Mouse (Mus musculus): ENCODE results near the gene Dhrs13. TPM values are rescaled to one million over a fixed set of nuclear protein-coding genes. Genes with fewer than 3 reads are reported as not detected.

Dhrs13 gene
- total RNA-seq (2012; rRNA removed) (37.7 and 39.0 TPM in 2 replicates), total RNA-seq (2014; rRNA removed) (33.6 and 33.7 TPM in 2 replicates), polyA plus RNA-seq (2012; ENCODE audit: insufficient read length, low read depth) (20.9 and 21.6 TPM in 2 replicates)

GRCm38 (mm10) chr11:78031947-78032808, at the start of gene Dhrs13:
Dhrs13 (plus strand) TSS chr11:78032280.
- dilution Hi-C loops (cut with MboI; ENCODE audit: extremely low pct_ligation_motif_present, extremely low pct_unique_long_range_greater_than_20kb, low sequenced_read_pairs) = no loop called here
- Histone ChIP-seq H3K36me3 (replicated peaks in 1 of 2; ENCODE audit: control insufficient read depth in 1 of 2, insufficient read depth in 1 of 2, low read length in 1 of 2) (peaks cover 29 to 59% of the 10 kb centered on the region in 2 experiments), H3K9me3 (replicated peaks; ENCODE audit: low read length) (no peaks in the 10 kb centered on the region), H3K27ac (ENCODE audit: insufficient read depth, low read depth) (peak within 1 kb of the TSS; percentile 53; the same call in 1 of the 2 replicates), H3K4me2 (ENCODE audit: insufficient read depth, low read depth, poor library complexity, severe bottlenecking) (peak within 1 kb of the TSS; percentile 86), H3K9ac (ENCODE audit: insufficient read depth, low read depth) (peak within 1 kb of the TSS; percentile 80), H3K27me3 (replicated peaks) (no peaks in the 10 kb centered on the region), H3K4me1 (ENCODE audit: control insufficient read depth in 1 of 2, insufficient read depth in 2 of 2) (peaks cover 15 to 47% of the 10 kb centered on the region in 2 experiments), H3K4me3 (replicated peaks in 1 of 3; ENCODE audit: low read depth in 2 of 3, low read length in 2 of 3, poor library complexity in 1 of 3) (peak within 1 kb of the TSS; percentile 61 to 78 (median 68)), H3K79me2 (replicated peaks; ENCODE audit: control insufficient read depth, extremely low read depth, insufficient read depth, poor library complexity, severe bottlenecking) (no peaks in the 10 kb centered on the region; the same call in 1 of the 2 replicates)
- no peak for TF ChIP-seq JUN (IDR thresholded peaks at IDR 0.05; ENCODE audit: insufficient read depth, low read depth, low read length)
- no peak for TF ChIP-seq JUND (conservative IDR thresholded peaks at IDR 0.05; ENCODE audit: low read depth, low read length)
- peak; percentile 99 for TF ChIP-seq MXI1 (IDR thresholded peaks at IDR 0.05; ENCODE audit: low read depth, low read length)
- no peak for TF ChIP-seq ZNF384 (IDR thresholded peaks at IDR 0.05; ENCODE audit: low read depth, low read length)
- no peak for TF ChIP-seq MAZ (IDR thresholded peaks at IDR 0.05; ENCODE audit: low read depth, low read length)
- TF ChIP-seq ETS1 (conservative IDR thresholded peaks at IDR 0.05; ENCODE audit: low read depth, low read length) = no peak
- TF ChIP-seq ELF1 (IDR thresholded peaks at IDR 0.05; ENCODE audit: low read depth, low read length) = peak; percentile 91
- no peak; the same call in 1 of the 2 replicates for TF ChIP-seq IRF4 (IDR thresholded peaks at IDR 0.05; ENCODE audit: low read depth, low read length)
- TF ChIP-seq CHD1 (IDR thresholded peaks at IDR 0.05; ENCODE audit: low read depth, low read length) = no peak
- peak; percentile 93 for TF ChIP-seq NRF1 (IDR thresholded peaks at IDR 0.05; ENCODE audit: low read depth, low read length)
- peak; percentile 88 for TF ChIP-seq MEF2A (IDR thresholded peaks at IDR 0.05; ENCODE audit: borderline replicate concordance, low read depth, low read length)
- no peak for TF ChIP-seq USF2 (conservative IDR thresholded peaks at IDR 0.05; ENCODE audit: low read depth, low read length)
- no peak for TF ChIP-seq KAT2A (IDR thresholded peaks at IDR 0.05; ENCODE audit: insufficient replicate concordance, low read length)
- no peak for TF ChIP-seq GABPA (IDR thresholded peaks at IDR 0.05; ENCODE audit: insufficient replicate concordance, low read depth, low read length)
- no peak for TF ChIP-seq TBP (conservative IDR thresholded peaks at IDR 0.05; ENCODE audit: low read depth, low read length)
- TF ChIP-seq CHD2 (IDR thresholded peaks at IDR 0.05; ENCODE audit: low read length) = peak; percentile 81
- peak; percentile 96 for TF ChIP-seq BHLHE40 (IDR thresholded peaks at IDR 0.05; ENCODE audit: low read depth, low read length)
- TF ChIP-seq E2F4 (IDR thresholded peaks at IDR 0.05; ENCODE audit: insufficient replicate concordance, low read depth, low read length) = no peak
- peak; percentile 99 for TF ChIP-seq MAX (IDR thresholded peaks at IDR 0.05; ENCODE audit: low read length)
- TF ChIP-seq POLR2AphosphoS2 (IDR thresholded peaks at IDR 0.05; ENCODE audit: low read depth, low read length) = no peak; the same call in 1 of the 2 replicates
- TF ChIP-seq RCOR1 (conservative IDR thresholded peaks at IDR 0.05; ENCODE audit: low read depth, low read length) = no peak
- no peak for TF ChIP-seq ZKSCAN1 (IDR thresholded peaks at IDR 0.05; ENCODE audit: borderline replicate concordance, low read depth, low read length)
- TF ChIP-seq MAFK (IDR thresholded peaks at IDR 0.05; ENCODE audit: insufficient replicate concordance, low read length) = no peak
- TF ChIP-seq MYC (IDR thresholded peaks at IDR 0.05; ENCODE audit: low read depth, low read length) = peak; percentile 99
- TF ChIP-seq PAX5 (IDR thresholded peaks at IDR 0.05; ENCODE audit: low read length) = no peak
- peak; percentile 93 for TF ChIP-seq POLR2A (IDR thresholded peaks at IDR 0.05; ENCODE audit: low read depth, low read length)
- peak; percentile 93 for TF ChIP-seq TCF12 (IDR thresholded peaks at IDR 0.05; ENCODE audit: low read depth, low read length)
- peak; percentile 87 for TF ChIP-seq ZMIZ1 (IDR thresholded peaks at IDR 0.05; ENCODE audit: low read depth, low read length)
- peak; percentile 98 for TF ChIP-seq SIN3A (IDR thresholded peaks at IDR 0.05; ENCODE audit: low read length)
- no peak for TF ChIP-seq RAD21 (IDR thresholded peaks at IDR 0.05; ENCODE audit: low read depth, low read length)
- no peak for TF ChIP-seq SMC3 (IDR thresholded peaks at IDR 0.05; ENCODE audit: low read depth, low read length)
- TF ChIP-seq NELFE (IDR thresholded peaks at IDR 0.05; ENCODE audit: low read depth, low read length) = peak; percentile 96
- TF ChIP-seq USF1 (IDR thresholded peaks at IDR 0.05; ENCODE audit: low read depth, low read length) = no peak
- TF ChIP-seq ZC3H11A (IDR thresholded peaks at IDR 0.05; ENCODE audit: low read depth, low read length) = no peak
- TF ChIP-seq HCFC1 (IDR thresholded peaks at IDR 0.05; ENCODE audit: low read depth, low read length) = no peak; the same call in none of the 2 replicates
- peak in 1 of 2 experiments; percentile 100; a peak in 2 of 4 replicates for TF ChIP-seq CTCF (conservative IDR thresholded peaks at IDR 0.05 in 1 of 2, IDR thresholded peaks at IDR 0.05 in 1 of 2; ENCODE audit: low read depth in 2 of 2, low read length in 2 of 2)
- TF ChIP-seq EP300 (IDR thresholded peaks at IDR 0.05; ENCODE audit: low read length) = no peak
- peak; percentile 99 for TF ChIP-seq UBTF (IDR thresholded peaks at IDR 0.05; ENCODE audit: low read depth, low read length)
- DNase-seq (ENCODE audit: extremely low read depth) = peak; percentile 93
- in situ Hi-C loops (cut with MboI; ENCODE audit: low pct_ligation_motif_present, low pct_unique_long_range_greater_than_20kb, low sequenced_read_pairs) = no loop called here

All from CH12.LX (cell line).